Mouse (Mus musculus) neural tube, embryonic 14.5 days (tissue): Measurements from ENCODE around the gene Kras. TPM values are rescaled to one million over a fixed set of nuclear protein-coding genes. Genes with fewer than 3 reads are reported as not detected.
A peak's percentile ranks its signal among the peaks of the same experiment; 100 is the strongest.

Experiments used
- ATAC-seq: fragments of 200-750 bp; cut with Nextera tagmentation; 2 replicates; pipeline ENCODE4 v1.8.0; 2017; ENCODE audit warnings: low read depth, mild to moderate bottlenecking, moderate TSS enrichment, moderate library complexity
- H3K27ac ChIP-seq: fragments of 300-500 bp; sonication (generic); 2 replicates; pipeline ENCODE4 v1.5.1; 2014; ENCODE audit warnings: low read depth, mild to moderate bottlenecking, control low read depth, low read length, moderate library complexity, mixed read lengths
- H3K27me3 ChIP-seq: fragments of 300-500 bp; sonication (generic); 2 replicates; pipeline ENCODE4 v1.6.1; 2014; ENCODE audit warnings: low read length; ENCODE audit not compliant: control insufficient read depth, insufficient read depth
- H3K36me3 ChIP-seq: fragments of 300-500 bp; sonication (generic); 2 replicates; pipeline ENCODE4 v1.6.1; 2014; ENCODE audit warnings: low read length, mixed read lengths; ENCODE audit not compliant: control insufficient read depth, insufficient read depth
- H3K4me1 ChIP-seq: fragments of 300-500 bp; sonication (generic); 2 replicates; pipeline ENCODE4 v1.6.1; 2014; ENCODE audit warnings: low read length; ENCODE audit not compliant: control insufficient read depth, insufficient read depth
- H3K4me2 ChIP-seq: fragments of 300-500 bp; sonication (generic); 2 replicates; pipeline ENCODE4 v1.6.1; 2014; ENCODE audit warnings: mild to moderate bottlenecking, low read depth, low read length, control low read depth
- H3K4me3 ChIP-seq: fragments of 300-500 bp; sonication (generic); 2 replicates; pipeline ENCODE4 v1.5.1; 2014; ENCODE audit warnings: low read depth, low read length, control low read depth, mixed read lengths
- H3K9ac ChIP-seq: fragments of 300-500 bp; sonication (generic); replicated peaks from 2 replicates; pipeline ENCODE4 v1.6.1; 2014; ENCODE audit warnings: low read depth, mild to moderate bottlenecking, control low read depth, low read length, mixed read lengths
- H3K9me3 ChIP-seq: fragments of 300-500 bp; sonication (generic); 2 replicates; pipeline ENCODE4 v1.6.1; 2016; ENCODE audit warnings: low read length; ENCODE audit not compliant: control insufficient read depth
- WGBS: fragments of 180-500 bp; shearing (Covaris S2); extraction: QIAGEN DNeasy Blood & Tissue Kit; methylation state at CpG from one replicate; pipeline ENCODE4 v1.1.7; 2014; 5-methylcytosine and 5-hydroxymethylcytosine counted together
- polyA plus RNA-seq: library from polyadenylated mRNA; unstranded; fragments of >200 nt; fragmentation: Nextera tagmentation; extraction: Ambion mirVana; gene quantifications from 2 replicates; pipeline ENCODE4 v1.2.1, GENCODE M21; 2014

Kras gene
- polyA plus RNA-seq, result 96.9 and 113 TPM in 2 replicates

GRCm38 (mm10) chr6:145250185-145250791, at the start of gene Kras:
Gene Kras, minus strand, starts transcription at chr6:145250239.
- Histone ChIP-seq H3K4me1 (peaks cover 15% of the 10 kb centered on the region), H3K4me3 (peak within 1 kb of the TSS; percentile 84), H3K27me3 (no peaks in the 10 kb centered on the region), H3K9ac (peak within 1 kb of the TSS; percentile 90), H3K36me3 (0 out of 2 replicates have a peak, but pooled peaks cover 4% of the 10 kb centered on the region), H3K9me3 (no peaks in the 10 kb centered on the region), H3K4me2 (peak within 1 kb of the TSS; percentile 80), H3K27ac (peak within 1 kb of the TSS; percentile 85)
- peak; percentile 92 for ATAC-seq
- WGBS, result under 1% methylated on average over 31 of the region's 83 CpGs

- no peaks in the 10 kb centered on the region for H3K27me3 ChIP-seq
- no peaks in the 10 kb centered on the region for H3K9me3 ChIP-seq
- no peaks in the 10 kb centered on the region for H3K36me3 ChIP-seq
- H3K4me2 ChIP-seq, result no peak overlapping the region
- no peak overlapping the region for H3K9ac ChIP-seq
- no peak overlapping the region for H3K4me3 ChIP-seq
- no peak overlapping the region for H3K27ac ChIP-seq
- WGBS, result 67% methylated on average over 7 of the region's 7 CpGs
- H3K4me1 ChIP-seq, result no peaks in the 10 kb centered on the region
- ATAC-seq, result no peak
Measured at GRCm38 (mm10) chr6:145297626-145298025, 47.6 kb upstream of the Kras start.

- H3K9me3 ChIP-seq, result no peaks in the 10 kb centered on the region
- ATAC-seq, result no peak
- no peaks in the 10 kb centered on the region for H3K4me1 ChIP-seq
- H3K27ac ChIP-seq, result no peak overlapping the region
- H3K36me3 ChIP-seq, result no peaks in the 10 kb centered on the region
- H3K9ac ChIP-seq, result no peak overlapping the region
- no peak overlapping the region for H3K4me2 ChIP-seq
- 90% methylated on average over 7 of the region's 7 CpGs for WGBS
- no peaks in the 10 kb centered on the region for H3K27me3 ChIP-seq
- H3K4me3 ChIP-seq, result no peak overlapping the region
Measured at GRCm38 (mm10) chr6:145296979-145297378, 46.9 kb upstream of the Kras start.

- Histone ChIP-seq H3K36me3 (no peaks in the 10 kb centered on the region), H3K4me1 (no peaks in the 10 kb centered on the region), H3K4me3 (no peak overlapping the region), H3K27me3 (no peaks in the 10 kb centered on the region), H3K4me2 (no peak overlapping the region), H3K9ac (no peak overlapping the region), H3K9me3 (no peaks in the 10 kb centered on the region), H3K27ac (no peak overlapping the region)
- 76% methylated on average over 11 of the region's 11 CpGs for WGBS
- ATAC-seq, result no peak
Measured at GRCm38 (mm10) chr6:145295171-145295570, 45.1 kb upstream of the Kras start.

- Histone ChIP-seq H3K4me2 (no peak overlapping the region), H3K27ac (no peak overlapping the region), H3K4me3 (no peak overlapping the region), H3K36me3 (no peaks in the 10 kb centered on the region), H3K9ac (no peak overlapping the region), H3K9me3 (no peaks in the 10 kb centered on the region), H3K4me1 (no peaks in the 10 kb centered on the region), H3K27me3 (no peaks in the 10 kb centered on the region)
- WGBS, result 89% methylated on average over 6 of the region's 6 CpGs
- no peak for ATAC-seq
Measured at GRCm38 (mm10) chr6:145293156-145293555, 43.1 kb upstream of the Kras start.

- no peaks in the 10 kb centered on the region for H3K4me1 ChIP-seq
- ATAC-seq, result no peak
- H3K4me3 ChIP-seq, result no peak overlapping the region
- H3K4me2 ChIP-seq, result no peak overlapping the region
- H3K9me3 ChIP-seq, result no peaks in the 10 kb centered on the region
- H3K27ac ChIP-seq, result no peak overlapping the region
- H3K9ac ChIP-seq, result no peak overlapping the region
- H3K36me3 ChIP-seq, result no peaks in the 10 kb centered on the region
- 78% methylated on average over 13 of the region's 13 CpGs for WGBS
- no peaks in the 10 kb centered on the region for H3K27me3 ChIP-seq
Measured at GRCm38 (mm10) chr6:145291383-145292289, 41.6 kb upstream of the Kras start.

GRCm38 (mm10) chr6:145285656-145286055, 35.6 kb upstream of the Kras start:
- Histone ChIP-seq H3K27me3 (no peaks in the 10 kb centered on the region), H3K36me3 (no peaks in the 10 kb centered on the region)

GRCm38 (mm10) chr6:145284286-145284685, 34.2 kb upstream of the Kras start:
- WGBS, result 95% methylated on average over 8 of the region's 8 CpGs
- no peak overlapping the region for H3K4me3 ChIP-seq
- no peaks in the 10 kb centered on the region for H3K4me1 ChIP-seq
- H3K36me3 ChIP-seq, result no peaks in the 10 kb centered on the region
- ATAC-seq, result no peak
- H3K9me3 ChIP-seq, result no peaks in the 10 kb centered on the region
- H3K4me2 ChIP-seq, result no peak overlapping the region
- H3K9ac ChIP-seq, result no peak overlapping the region
- H3K27me3 ChIP-seq, result no peaks in the 10 kb centered on the region
- no peak overlapping the region for H3K27ac ChIP-seq

More at GRCm38 (mm10) chr6:145285656-145286055, 35.6 kb upstream of the Kras start:
- H3K4me2 ChIP-seq, result no peak overlapping the region
- 80% methylated on average over 4 of the region's 4 CpGs for WGBS
- no peaks in the 10 kb centered on the region for H3K9me3 ChIP-seq
- no peak overlapping the region for H3K4me3 ChIP-seq
- no peak overlapping the region for H3K9ac ChIP-seq
- H3K4me1 ChIP-seq, result no peaks in the 10 kb centered on the region
- H3K27ac ChIP-seq, result no peak overlapping the region
- no peak for ATAC-seq

GRCm38 (mm10) chr6:145277138-145277763, 27.2 kb upstream of the Kras start:
- no peak for ATAC-seq
- H3K4me3 ChIP-seq, result no peak overlapping the region
- no peaks in the 10 kb centered on the region for H3K36me3 ChIP-seq
- H3K27ac ChIP-seq, result no peak overlapping the region
- WGBS, result 67% methylated on average over 9 of the region's 9 CpGs
- no peaks in the 10 kb centered on the region for H3K27me3 ChIP-seq
- H3K4me2 ChIP-seq, result no peak overlapping the region
- no peak overlapping the region for H3K9ac ChIP-seq
- H3K9me3 ChIP-seq, result no peaks in the 10 kb centered on the region
- H3K4me1 ChIP-seq, result 0 out of 2 replicates have a peak, but pooled peaks cover 5% of the 10 kb centered on the region
